ENCODE assay signal across 7 mouse cellular contexts in the genomic region with DNA sequence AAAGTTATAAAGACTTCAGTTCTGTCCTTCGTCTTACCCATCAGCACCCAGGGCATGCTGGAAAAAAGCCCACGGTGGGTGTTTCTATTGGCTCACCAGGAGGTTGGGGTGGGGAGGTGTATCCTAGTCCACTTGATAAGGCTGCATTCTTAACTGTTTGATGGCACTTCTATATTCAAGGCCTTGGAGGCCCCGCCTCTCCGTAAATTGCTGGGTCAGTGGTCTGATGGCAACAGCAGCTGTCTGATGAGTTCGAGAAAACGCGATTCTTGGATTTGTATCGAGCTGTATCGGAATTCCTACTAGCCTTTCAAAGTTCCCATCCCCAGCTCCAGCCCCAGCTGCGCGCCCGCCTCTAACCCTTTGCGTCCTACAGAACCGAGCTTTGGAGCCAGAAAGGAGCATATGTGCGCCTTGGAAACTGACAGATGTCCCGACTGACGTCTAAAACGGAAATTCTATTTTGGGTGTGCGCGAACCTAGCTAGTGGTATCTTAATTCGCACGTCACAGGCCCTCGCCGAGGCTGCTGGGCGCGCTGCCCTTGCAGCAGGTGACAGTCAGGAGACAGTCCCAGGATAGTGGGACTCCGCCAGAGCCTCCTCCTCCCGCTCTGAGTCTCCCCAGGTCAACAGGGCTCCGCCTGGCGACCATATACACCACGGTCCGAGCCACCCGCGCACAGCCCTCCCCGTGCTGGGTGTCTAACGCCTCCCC. TPM values are rescaled to one million over a fixed set of nuclear protein-coding genes. Genes with fewer than 3 reads are reported as not detected.
A peak's percentile ranks its signal among the peaks of the same experiment; 100 is the strongest.
DNase-seq lines count a peak whose midpoint lies in the region; ATAC-seq and TF ChIP-seq lines count a peak whose summit lies in the region.

No protein-coding gene starts in this region.

- H3K9ac ChIP-seq in MEL (ENCODE audit: control insufficient read depth, low read depth, low read length, poor library complexity, severe bottlenecking), result peak overlapping the region; percentile 66
- peak overlapping the region; percentile 79 for H3K9ac ChIP-seq in forebrain, embryonic 16.5 days (replicated peaks; ENCODE audit: low read depth, low read length)
- H3K9ac ChIP-seq in neural tube, embryonic 15.5 days (replicated peaks), result peak overlapping the region; percentile 84

- no peak for TF ChIP-seq CTCF in MEL (IDR thresholded peaks at IDR 0.05 in 2 of 3, conservative IDR thresholded peaks at IDR 0.05 in 1 of 3; ENCODE audit: control insufficient read depth in 1 of 3, insufficient read depth in 1 of 3, low read depth in 2 of 3, low read length in 3 of 3, poor library complexity in 1 of 3, severe bottlenecking in 1 of 3)

- peak; percentile 83 for ATAC-seq in forebrain, embryonic 16.5 days
- peak; percentile 78; the same call in 1 of the 2 replicates for ATAC-seq in neural tube, embryonic 15.5 days (ENCODE audit: low FRiP score)

- peak overlapping the region; percentile 76 for H3K27ac ChIP-seq in MEL (ENCODE audit: control insufficient read depth, low read depth, low read length)
- peak overlapping the region; percentile 95 for H3K27ac ChIP-seq in forebrain, embryonic 16.5 days (ENCODE audit: low read length)
- peak overlapping the region; percentile 94 for H3K27ac ChIP-seq in neural tube, embryonic 15.5 days (replicated peaks)

- peak overlapping the region; percentile 73 to 75 for H3K4me3 ChIP-seq in MEL (ENCODE audit: control insufficient read depth in 1 of 2, insufficient read depth in 1 of 2, low read depth in 2 of 2, low read length in 2 of 2)
- peak overlapping the region; percentile 74 for H3K4me3 ChIP-seq in forebrain, embryonic 16.5 days (replicated peaks; ENCODE audit: low read length)
- H3K4me3 ChIP-seq in neural tube, embryonic 15.5 days (replicated peaks), result peak overlapping the region; percentile 81

- peaks cover 0 to 15% of the 10 kb centered on the region in 2 experiments; a peak in 2 of 4 replicates for H3K36me3 ChIP-seq in MEL (ENCODE audit: control insufficient read depth in 1 of 2, insufficient read depth in 2 of 2, low read length in 2 of 2)
- no peaks in the 10 kb centered on the region for H3K36me3 ChIP-seq in forebrain, embryonic 16.5 days (ENCODE audit: control insufficient read depth, insufficient read depth)
- H3K36me3 ChIP-seq in neural tube, embryonic 15.5 days, result no peaks in the 10 kb centered on the region

- peak; percentile 84 for DNase-seq in MEL (ENCODE audit: low read depth, low spot score)
- DNase-seq in cerebellum, adult 11 months, result peak; percentile 86
- DNase-seq in heart, postnatal 4 days, result peak; percentile 90
- peak; percentile 87 to 89 for DNase-seq in layer of hippocampus, adult 8-10 months (ENCODE audit: low spot score in 2 of 2)
- DNase-seq in lung, adult 18-20 months, result peak; percentile 69 to 81

- no peaks in the 10 kb centered on the region for H3K9me3 ChIP-seq in MEL (replicated peaks; ENCODE audit: insufficient read depth, low read length)
- H3K9me3 ChIP-seq in forebrain, embryonic 16.5 days (ENCODE audit: control insufficient read depth, low read length), result no peaks in the 10 kb centered on the region
- H3K9me3 ChIP-seq in neural tube, embryonic 15.5 days (replicated peaks), result 0 out of 2 replicates have a peak, but pooled peaks cover 3% of the 10 kb centered on the region

- H3K4me1 ChIP-seq in MEL (ENCODE audit: control insufficient read depth in 1 of 2, insufficient read depth in 2 of 2, low read length in 2 of 2), result peaks cover 10 to 21% of the 10 kb centered on the region in 2 experiments
- peaks cover 13% of the 10 kb centered on the region for H3K4me1 ChIP-seq in forebrain, embryonic 16.5 days (replicated peaks; ENCODE audit: control insufficient read depth, insufficient read depth, low read length)
- peaks cover 17% of the 10 kb centered on the region for H3K4me1 ChIP-seq in neural tube, embryonic 15.5 days

- no peak for TF ChIP-seq RAD21 in MEL (IDR thresholded peaks at IDR 0.05; ENCODE audit: low read depth, low read length)

- no peak for TF ChIP-seq EP300 in MEL (IDR thresholded peaks at IDR 0.05; ENCODE audit: low read depth in 1 of 2, low read length in 2 of 2)

- H3K4me2 ChIP-seq in forebrain, embryonic 16.5 days (ENCODE audit: low read length), result peak overlapping the region; percentile 90
- peak overlapping the region; percentile 86 for H3K4me2 ChIP-seq in neural tube, embryonic 15.5 days

- no peaks in the 10 kb centered on the region for H3K27me3 ChIP-seq in MEL (ENCODE audit: control insufficient read depth in 1 of 2, insufficient read depth in 2 of 2, low read length in 2 of 2)
- no peaks in the 10 kb centered on the region; the same call in 1 of the 2 replicates for H3K27me3 ChIP-seq in forebrain, embryonic 16.5 days (replicated peaks; ENCODE audit: control insufficient read depth, insufficient read depth, low read length)
- no peaks in the 10 kb centered on the region for H3K27me3 ChIP-seq in neural tube, embryonic 15.5 days (replicated peaks)

- no peak for TF ChIP-seq POLR2A in MEL (IDR thresholded peaks at IDR 0.05; ENCODE audit: control insufficient read depth in 1 of 2, insufficient read depth in 1 of 2, low read depth in 1 of 2, low read length in 2 of 2, poor library complexity in 1 of 2)

- H3K79me2 ChIP-seq in MEL (ENCODE audit: control insufficient read depth, insufficient read depth, low read length, poor library complexity), result peaks cover 2% of the 10 kb centered on the region; the same call in 1 of the 2 replicates

- WGBS in forebrain, embryonic 16.5 days, result 3% methylated on average over 36 of the region's 36 CpGs
- 3% methylated on average over 36 of the region's 36 CpGs for WGBS in neural tube, embryonic 15.5 days

TF ChIP-seq in MEL, 35 proteins besides CTCF, POLR2A, EP300 and RAD21:
- 0 out of 2 replicates have a peak, but pooled peaks have one; percentile 27 for TF ChIP-seq MEF2A (IDR thresholded peaks at IDR 0.05; ENCODE audit: extremely low read depth, insufficient replicate concordance, low read depth, low read length, poor library complexity, severe bottlenecking)
- 0 out of 2 replicates have a peak, but pooled peaks have one; percentile 13 for TF ChIP-seq GATA1 (IDR thresholded peaks at IDR 0.05; ENCODE audit: low read depth, low read length)
- TF ChIP-seq KAT2A (conservative IDR thresholded peaks at IDR 0.05; ENCODE audit: low read depth, low read length), result no peak
- TF ChIP-seq BHLHE40 (IDR thresholded peaks at IDR 0.05; ENCODE audit: borderline replicate concordance, low read depth, low read length), result peak; percentile 57; the same call in 1 of the 2 replicates
- peak; percentile 40; the same call in 1 of the 2 replicates for TF ChIP-seq ETS1 (IDR thresholded peaks at IDR 0.05; ENCODE audit: low read depth, low read length)

RNA-seq across cellular contexts. Expression of a gene that starts 0.5 kb away (rescaled TPM):
- total RNA-seq in MEL (2012; rRNA removed), result 30.5 and 34.4 TPM in 2 replicates
- 10 to 100 TPM in 1 of 2 experiments, not detected in 1; 44.0 TPM for polyA plus RNA-seq in MEL (2012; ENCODE audit: insufficient read depth in 1 of 2, insufficient read length in 2 of 2, low read depth in 1 of 2, low replicate concordance in 2 of 2, missing spikeins in 1 of 2)
- polyA plus RNA-seq in forebrain, embryonic 16.5 days (2015; fragmentation: Nextera tagmentation; extraction: Ambion mirVana), result 24.1 and 27.8 TPM in 2 replicates
- total RNA-seq in heart, postnatal 4 days (2021), result 10 to 100 TPM; 37.9 to 45.1 TPM
- 10 to 100 TPM; 15.3 to 27.8 (median 23.7) TPM for total RNA-seq in layer of hippocampus, adult 8-10 months (2022)
- 22.3 and 25.7 TPM in 2 replicates for polyA plus RNA-seq in neural tube, embryonic 15.5 days (2015; fragmentation: Nextera tagmentation; extraction: Ambion mirVana)

RNA-seq across cellular contexts. Expression of a gene that starts 10.6 kb away (rescaled TPM):
- total RNA-seq in MEL (2012; rRNA removed), result 0.20 and 0.27 TPM in 2 replicates
- under 1 TPM in 1 of 2 experiments, not detected in 1; 0.56 TPM for polyA plus RNA-seq in MEL (2012; ENCODE audit: insufficient read depth in 1 of 2, insufficient read length in 2 of 2, low read depth in 1 of 2, low replicate concordance in 2 of 2, missing spikeins in 1 of 2)
- 0.04 TPM in 2 replicates for polyA plus RNA-seq in forebrain, embryonic 16.5 days (2015; fragmentation: Nextera tagmentation; extraction: Ambion mirVana)
- 1 to 10 TPM; 2.5 to 2.8 TPM for total RNA-seq in heart, postnatal 4 days (2021)
- under 1 TPM; 0.72 to 1.00 (median 0.87) TPM for total RNA-seq in layer of hippocampus, adult 8-10 months (2022)
- 0.06 and 0.17 TPM in 2 replicates for polyA plus RNA-seq in neural tube, embryonic 15.5 days (2015; fragmentation: Nextera tagmentation; extraction: Ambion mirVana)

RNA-seq across cellular contexts. Expression of a gene that starts 21.1 kb away (rescaled TPM):
- 1.8 and 2.1 TPM in 2 replicates for total RNA-seq in MEL (2012; rRNA removed)
- polyA plus RNA-seq in MEL (2012; ENCODE audit: insufficient read depth in 1 of 2, insufficient read length in 2 of 2, low read depth in 1 of 2, low replicate concordance in 2 of 2, missing spikeins in 1 of 2), result 1 to 10 TPM in 1 of 2 experiments, not detected in 1; 4.2 TPM
- 3.6 and 4.2 TPM in 2 replicates for polyA plus RNA-seq in forebrain, embryonic 16.5 days (2015; fragmentation: Nextera tagmentation; extraction: Ambion mirVana)
- total RNA-seq in heart, postnatal 4 days (2021), result 1 to 10 TPM; 5.2 to 5.3 TPM
- total RNA-seq in layer of hippocampus, adult 8-10 months (2022), result 1 to 10 TPM; 5.5 to 9.7 (median 7.4) TPM
- 3.8 and 6.5 TPM in 2 replicates for polyA plus RNA-seq in neural tube, embryonic 15.5 days (2015; fragmentation: Nextera tagmentation; extraction: Ambion mirVana)

RNA-seq across cellular contexts. Expression of a gene that starts 48.6 kb away (rescaled TPM):
- total RNA-seq in MEL (2012; rRNA removed), result 22.6 and 24.1 TPM in 2 replicates
- 10 to 100 TPM in 1 of 2 experiments, not detected in 1; 38.3 TPM for polyA plus RNA-seq in MEL (2012; ENCODE audit: insufficient read depth in 1 of 2, insufficient read length in 2 of 2, low read depth in 1 of 2, low replicate concordance in 2 of 2, missing spikeins in 1 of 2)
- polyA plus RNA-seq in forebrain, embryonic 16.5 days (2015; fragmentation: Nextera tagmentation; extraction: Ambion mirVana), result 12.7 and 15.4 TPM in 2 replicates
- total RNA-seq in heart, postnatal 4 days (2021), result 10 to 100 TPM; 15.2 to 16.9 TPM
- total RNA-seq in layer of hippocampus, adult 8-10 months (2022), result under 1 TPM; 0.22 to 0.86 (median 0.49) TPM
- polyA plus RNA-seq in neural tube, embryonic 15.5 days (2015; fragmentation: Nextera tagmentation; extraction: Ambion mirVana), result 3.5 and 8.4 TPM in 2 replicates

Comparison
In these comparisons a context has a peak if more than half of its experiments do, and no peak if none do; other contexts are left out.
1. Peak in every context shown above with its lines: DNase-seq, ATAC-seq, H3K4me3 ChIP-seq and H3K27ac ChIP-seq.